Mouse (Mus musculus): ENCODE data around the gene Thsd4. TPM values are rescaled to one million over a fixed set of nuclear protein-coding genes. Genes with fewer than 3 reads are reported as not detected.

The Thsd4 gene
- total RNA-seq, 1 experiment, result 1.6 TPM

- H3K27ac ChIP-seq (ENCODE audit: insufficient read depth, low read depth, low read length, poor library complexity, severe bottlenecking), result no peak overlapping the region
- TF ChIP-seq ZC3H11A (IDR thresholded peaks at IDR 0.05; ENCODE audit: borderline replicate concordance, low read depth, low read length) (no peak), ZNF384 (IDR thresholded peaks at IDR 0.05; ENCODE audit: low read depth, low read length) (no peak)
- no peaks in the 10 kb centered on the region for H3K4me1 ChIP-seq (ENCODE audit: control insufficient read depth in 2 of 2, insufficient read depth in 2 of 2, low read length in 2 of 2, poor library complexity in 1 of 2)
- in situ Hi-C loops (cut with MboI; ENCODE audit: low sequenced_read_pairs in 2 of 2, unreplicated experiment in 2 of 2), result no loop called here
- H3K36me3 ChIP-seq (ENCODE audit: control insufficient read depth, insufficient read depth, low read length, poor library complexity, severe bottlenecking), result no peaks in the 10 kb centered on the region
- DNase-seq (ENCODE audit: low read depth, low spot score), result no peak
- H3K9me3 ChIP-seq (ENCODE audit: control insufficient read depth, insufficient read depth, low read depth, low read length), result no peaks in the 10 kb centered on the region
- no peak overlapping the region for H3K4me3 ChIP-seq (ENCODE audit: insufficient read depth in 1 of 2, low read depth in 1 of 2, low read length in 2 of 2, poor library complexity in 1 of 2, severe bottlenecking in 1 of 2)
- no peak overlapping the region for H3K9ac ChIP-seq (ENCODE audit: insufficient read depth, low read depth, low read length, poor library complexity, severe bottlenecking)
These were observed 4.7 kb downstream of the Thsd4 start for GRCm38 (mm10) chr9:60517148-60517547.

GRCm38 (mm10) chr9:60516379-60516778, 5.5 kb downstream of the Thsd4 start:
- Histone ChIP-seq H3K27ac (ENCODE audit: insufficient read depth, low read depth, low read length, poor library complexity, severe bottlenecking) (no peak overlapping the region), H3K4me3 (ENCODE audit: insufficient read depth in 1 of 2, low read depth in 1 of 2, low read length in 2 of 2, poor library complexity in 1 of 2, severe bottlenecking in 1 of 2) (no peak overlapping the region), H3K4me1 (ENCODE audit: control insufficient read depth in 2 of 2, insufficient read depth in 2 of 2, low read length in 2 of 2, poor library complexity in 1 of 2) (no peaks in the 10 kb centered on the region), H3K9me3 (ENCODE audit: control insufficient read depth, insufficient read depth, low read depth, low read length) (no peaks in the 10 kb centered on the region), H3K36me3 (ENCODE audit: control insufficient read depth, insufficient read depth, low read length, poor library complexity, severe bottlenecking) (no peaks in the 10 kb centered on the region), H3K9ac (ENCODE audit: insufficient read depth, low read depth, low read length, poor library complexity, severe bottlenecking) (no peak overlapping the region)
- TF ChIP-seq MAFK (IDR thresholded peaks at IDR 0.05; ENCODE audit: insufficient read depth, low read depth, low read length), result no peak
- in situ Hi-C loops (cut with MboI; ENCODE audit: low sequenced_read_pairs in 2 of 2, unreplicated experiment in 2 of 2), result no loop called here
- no peak for DNase-seq (ENCODE audit: low read depth, low spot score)

GRCm38 (mm10) chr9:60513329-60513788, 8.5 kb downstream of the Thsd4 start:
- H3K9me3 ChIP-seq (ENCODE audit: control insufficient read depth, insufficient read depth, low read depth, low read length), result no peaks in the 10 kb centered on the region
- H3K27ac ChIP-seq (ENCODE audit: insufficient read depth, low read depth, low read length, poor library complexity, severe bottlenecking), result no peak overlapping the region
- H3K9ac ChIP-seq (ENCODE audit: insufficient read depth, low read depth, low read length, poor library complexity, severe bottlenecking), result no peak overlapping the region
- TF ChIP-seq MAFK (IDR thresholded peaks at IDR 0.05; ENCODE audit: insufficient read depth, low read depth, low read length) (no peak), ZNF384 (IDR thresholded peaks at IDR 0.05; ENCODE audit: low read depth, low read length) (no peak), ZC3H11A (IDR thresholded peaks at IDR 0.05; ENCODE audit: borderline replicate concordance, low read depth, low read length) (no peak), CHD2 (IDR thresholded peaks at IDR 0.05; ENCODE audit: low read depth, low read length) (no peak)
- no peak for DNase-seq (ENCODE audit: low read depth, low spot score)
- no peaks in the 10 kb centered on the region for H3K4me1 ChIP-seq (ENCODE audit: control insufficient read depth in 2 of 2, insufficient read depth in 2 of 2, low read length in 2 of 2, poor library complexity in 1 of 2)
- in situ Hi-C loops (cut with MboI; ENCODE audit: low sequenced_read_pairs in 2 of 2, unreplicated experiment in 2 of 2), result no loop called here
- H3K4me3 ChIP-seq (ENCODE audit: insufficient read depth in 1 of 2, low read depth in 1 of 2, low read length in 2 of 2, poor library complexity in 1 of 2, severe bottlenecking in 1 of 2), result no peak overlapping the region
- no peaks in the 10 kb centered on the region for H3K36me3 ChIP-seq (ENCODE audit: control insufficient read depth, insufficient read depth, low read length, poor library complexity, severe bottlenecking)

DNA sequence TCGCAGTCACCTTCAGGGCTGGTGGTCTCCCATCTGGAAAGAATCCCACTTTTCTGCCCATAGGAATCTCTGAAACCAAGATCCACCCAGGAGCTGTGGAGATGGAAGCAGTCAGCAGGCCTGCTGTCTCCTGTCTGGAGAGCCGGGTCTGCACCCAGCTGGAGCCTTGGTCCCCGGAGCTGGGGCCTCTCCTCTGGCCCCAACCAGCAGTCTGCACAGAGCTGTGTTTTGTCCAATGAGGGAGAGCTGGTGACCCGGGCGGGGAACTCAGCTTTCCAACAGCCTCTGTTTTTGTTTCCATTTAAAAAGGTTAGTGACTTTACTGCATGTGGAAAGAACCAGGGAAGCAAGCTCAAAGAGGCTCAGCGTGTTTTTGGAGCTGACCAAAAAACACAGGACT, 11.0 kb downstream of the Thsd4 start:
- no peaks in the 10 kb centered on the region for H3K4me1 ChIP-seq (ENCODE audit: control insufficient read depth in 2 of 2, insufficient read depth in 2 of 2, low read length in 2 of 2, poor library complexity in 1 of 2)
- in situ Hi-C loops (cut with MboI; ENCODE audit: low sequenced_read_pairs in 2 of 2, unreplicated experiment in 2 of 2), result no loop called here

GRCm38 (mm10) chr9:60506136-60506535, 15.7 kb downstream of the Thsd4 start:
- TF ChIP-seq ZC3H11A (IDR thresholded peaks at IDR 0.05; ENCODE audit: borderline replicate concordance, low read depth, low read length) (no peak), CHD2 (IDR thresholded peaks at IDR 0.05; ENCODE audit: low read depth, low read length) (no peak), ZNF384 (IDR thresholded peaks at IDR 0.05; ENCODE audit: low read depth, low read length) (no peak), MAFK (IDR thresholded peaks at IDR 0.05; ENCODE audit: insufficient read depth, low read depth, low read length) (no peak), HCFC1 (IDR thresholded peaks at IDR 0.05; ENCODE audit: borderline replicate concordance, insufficient read depth, low read length) (no peak)
- H3K4me1 ChIP-seq (ENCODE audit: control insufficient read depth in 2 of 2, insufficient read depth in 2 of 2, low read length in 2 of 2, poor library complexity in 1 of 2), result no peaks in the 10 kb centered on the region
- no peaks in the 10 kb centered on the region for H3K36me3 ChIP-seq (ENCODE audit: control insufficient read depth, insufficient read depth, low read length, poor library complexity, severe bottlenecking)
- no peak for DNase-seq (ENCODE audit: low read depth, low spot score)
- H3K27ac ChIP-seq (ENCODE audit: insufficient read depth, low read depth, low read length, poor library complexity, severe bottlenecking), result no peak overlapping the region
- no peak overlapping the region for H3K9ac ChIP-seq (ENCODE audit: insufficient read depth, low read depth, low read length, poor library complexity, severe bottlenecking)
- in situ Hi-C loops (cut with MboI; ENCODE audit: low sequenced_read_pairs in 2 of 2, unreplicated experiment in 2 of 2), result no loop called here
- no peak overlapping the region for H3K4me3 ChIP-seq (ENCODE audit: insufficient read depth in 1 of 2, low read depth in 1 of 2, low read length in 2 of 2, poor library complexity in 1 of 2, severe bottlenecking in 1 of 2)
- no peaks in the 10 kb centered on the region for H3K9me3 ChIP-seq (ENCODE audit: control insufficient read depth, insufficient read depth, low read depth, low read length)

More for the DNA sequence above, 11.0 kb downstream of the Thsd4 start:
- no peak overlapping the region for H3K4me3 ChIP-seq (ENCODE audit: insufficient read depth in 1 of 2, low read depth in 1 of 2, low read length in 2 of 2, poor library complexity in 1 of 2, severe bottlenecking in 1 of 2)
- H3K9ac ChIP-seq (ENCODE audit: insufficient read depth, low read depth, low read length, poor library complexity, severe bottlenecking), result no peak overlapping the region
- H3K9me3 ChIP-seq (ENCODE audit: control insufficient read depth, insufficient read depth, low read depth, low read length), result no peaks in the 10 kb centered on the region
- DNase-seq (ENCODE audit: low read depth, low spot score), result no peak
- TF ChIP-seq MAFK (IDR thresholded peaks at IDR 0.05; ENCODE audit: insufficient read depth, low read depth, low read length) (no peak), ZNF384 (IDR thresholded peaks at IDR 0.05; ENCODE audit: low read depth, low read length) (no peak), CHD2 (IDR thresholded peaks at IDR 0.05; ENCODE audit: low read depth, low read length) (no peak), HCFC1 (IDR thresholded peaks at IDR 0.05; ENCODE audit: borderline replicate concordance, insufficient read depth, low read length) (no peak)
- H3K27ac ChIP-seq (ENCODE audit: insufficient read depth, low read depth, low read length, poor library complexity, severe bottlenecking), result no peak overlapping the region; the same call in 1 of the 2 replicates
- H3K36me3 ChIP-seq (ENCODE audit: control insufficient read depth, insufficient read depth, low read length, poor library complexity, severe bottlenecking), result no peaks in the 10 kb centered on the region
